Mouse (Mus musculus) stomach, embryonic 14.5 days (tissue): ENCODE measurements around the gene Itprip. TPM values are rescaled to one million over a fixed set of nuclear protein-coding genes. Genes with fewer than 3 reads are reported as not detected.

Experiments used
- ATAC-seq: fragments of 200-750 bp; cut with Nextera tagmentation; 2 replicates; pipeline ENCODE4 v1.8.0; 2017; ENCODE audit warnings: low read depth, moderate TSS enrichment; ENCODE audit not compliant: insufficient number of reproducible peaks, insufficient read depth, low FRiP score
- H3K27ac ChIP-seq: fragments of 300-500 bp; sonication (generic); 2 replicates; pipeline ENCODE4 v1.5.1; 2014; ENCODE audit warnings: mild to moderate bottlenecking, low read length, moderate library complexity, mixed read lengths
- H3K27me3 ChIP-seq: fragments of 300-500 bp; sonication (generic); 2 replicates; pipeline ENCODE4 v1.6.1; 2014; ENCODE audit warnings: low read length, control low read depth, mixed read lengths; ENCODE audit not compliant: control insufficient read depth, insufficient read depth
- H3K36me3 ChIP-seq: fragments of 300-500 bp; sonication (generic); 2 replicates; pipeline ENCODE4 v1.6.1; 2014; ENCODE audit warnings: mild to moderate bottlenecking, control low read depth, low read length, moderate library complexity, mixed read lengths; ENCODE audit not compliant: control insufficient read depth, insufficient read depth
- H3K4me1 ChIP-seq: fragments of 300-500 bp; sonication (generic); 2 replicates; pipeline ENCODE4 v1.6.1; 2014; ENCODE audit warnings: low read length, control low read depth, mixed read lengths; ENCODE audit not compliant: control insufficient read depth, insufficient read depth
- H3K4me2 ChIP-seq: fragments of 300-500 bp; sonication (generic); replicated peaks from 2 replicates; pipeline ENCODE4 v1.6.1; 2014; ENCODE audit warnings: low read depth, low read length, control low read depth
- H3K4me3 ChIP-seq: fragments of 300-500 bp; sonication (generic); 2 replicates; pipeline ENCODE4 v1.5.1; 2014; ENCODE audit warnings: low read depth, low read length, control low read depth
- H3K9ac ChIP-seq: fragments of 300-500 bp; sonication (generic); replicated peaks from 2 replicates; pipeline ENCODE4 v1.6.1; 2014; ENCODE audit warnings: low read depth, mild to moderate bottlenecking, control low read depth, low read length, moderate library complexity, mixed read lengths
- H3K9me3 ChIP-seq: fragments of 300-500 bp; sonication (generic); 2 replicates; pipeline ENCODE4 v1.6.1; 2016; ENCODE audit warnings: low read depth, low read length, control low read depth; ENCODE audit not compliant: control insufficient read depth
- WGBS: fragments of 180-500 bp; shearing (Covaris S2); extraction: QIAGEN DNeasy Blood & Tissue Kit; methylation state at CpG from one replicate; pipeline ENCODE4 v1.1.7; 2014; 5-methylcytosine and 5-hydroxymethylcytosine counted together
- polyA plus RNA-seq: library from polyadenylated mRNA; unstranded; fragments of >200 nt; fragmentation: Nextera tagmentation; extraction: Ambion mirVana; gene quantifications from 2 replicates; pipeline ENCODE4 v1.2.1, GENCODE M21; 2014

Gene Itprip
- polyA plus RNA-seq, 1 experiment from 2014 or later = 9.3 TPM

- 79% methylated on average over 10 of the region's 10 CpGs for WGBS
- Histone ChIP-seq H3K27ac (no peak overlapping the region), H3K27me3 (no peaks in the 10 kb centered on the region), H3K4me1 (peaks cover 4% of the 10 kb centered on the region; the same call in 1 of the 2 replicates), H3K4me2 (no peak overlapping the region), H3K9me3 (no peaks in the 10 kb centered on the region), H3K9ac (no peak overlapping the region), H3K4me3 (no peak overlapping the region), H3K36me3 (peaks cover 12% of the 10 kb centered on the region)
- no peak for ATAC-seq
These were observed 18.5 kb downstream of the Itprip start for GRCm38 (mm10) chr19:47900558-47900957.

GRCm38 (mm10) chr19:47900012-47900411, 19.1 kb downstream of the Itprip start:
- no peak for ATAC-seq
- no peak overlapping the region for H3K4me3 ChIP-seq
- H3K36me3 ChIP-seq = peaks cover 18% of the 10 kb centered on the region
- peaks cover 4% of the 10 kb centered on the region; the same call in 1 of the 2 replicates for H3K4me1 ChIP-seq
- H3K27me3 ChIP-seq = no peaks in the 10 kb centered on the region
- no peaks in the 10 kb centered on the region for H3K9me3 ChIP-seq
- no peak overlapping the region for H3K27ac ChIP-seq
- no peak overlapping the region for H3K9ac ChIP-seq
- 63% methylated on average over 6 of the region's 6 CpGs for WGBS
- no peak overlapping the region for H3K4me2 ChIP-seq

- H3K27me3 ChIP-seq = no peaks in the 10 kb centered on the region
- no peak overlapping the region for H3K4me3 ChIP-seq
- H3K4me2 ChIP-seq = no peak overlapping the region
- no peaks in the 10 kb centered on the region for H3K9me3 ChIP-seq
- ATAC-seq = no peak
- H3K27ac ChIP-seq = no peak overlapping the region
- 88% methylated on average over 8 of the region's 8 CpGs for WGBS
- H3K9ac ChIP-seq = no peak overlapping the region
- H3K36me3 ChIP-seq = peaks cover 24% of the 10 kb centered on the region
- peaks cover 4% of the 10 kb centered on the region; the same call in 1 of the 2 replicates for H3K4me1 ChIP-seq
These were observed 20.5 kb downstream of the Itprip start for GRCm38 (mm10) chr19:47898472-47899079.

GRCm38 (mm10) chr19:47893092-47893491, 26.0 kb downstream of the Itprip start:
- Histone ChIP-seq H3K4me1 (peaks cover 26% of the 10 kb centered on the region; the same call in 1 of the 2 replicates), H3K27me3 (no peaks in the 10 kb centered on the region), H3K36me3 (peaks cover 29% of the 10 kb centered on the region), H3K9me3 (no peaks in the 10 kb centered on the region), H3K27ac (no peak overlapping the region), H3K4me2 (no peak overlapping the region), H3K4me3 (no peak overlapping the region), H3K9ac (no peak overlapping the region)
- 91% methylated on average over 6 of the region's 6 CpGs for WGBS
- no peak for ATAC-seq

GRCm38 (mm10) chr19:47891562-47892312, 27.4 kb downstream of the Itprip start:
- no peak overlapping the region for H3K4me2 ChIP-seq
- ATAC-seq = no peak

GRCm38 (mm10) chr19:47890489-47891130, 28.5 kb downstream of the Itprip start:
- Histone ChIP-seq H3K4me2 (peak overlapping the region; percentile 3; the same call in 1 of the 2 replicates), H3K9ac (no peak overlapping the region), H3K27ac (peak overlapping the region; percentile 64), H3K9me3 (no peaks in the 10 kb centered on the region), H3K36me3 (peaks cover 17% of the 10 kb centered on the region), H3K4me3 (no peak overlapping the region), H3K27me3 (no peaks in the 10 kb centered on the region), H3K4me1 (peaks cover 33% of the 10 kb centered on the region; the same call in 1 of the 2 replicates)
- 42% methylated on average over 10 of the region's 10 CpGs for WGBS
- no peak for ATAC-seq

More at GRCm38 (mm10) chr19:47891562-47892312, 27.4 kb downstream of the Itprip start:
- H3K4me1 ChIP-seq = peaks cover 28% of the 10 kb centered on the region; the same call in 1 of the 2 replicates
- H3K36me3 ChIP-seq = peaks cover 25% of the 10 kb centered on the region
- WGBS = 52% methylated on average over 11 of the region's 11 CpGs
- no peaks in the 10 kb centered on the region for H3K9me3 ChIP-seq
- no peak overlapping the region for H3K9ac ChIP-seq
- H3K27ac ChIP-seq = peak overlapping the region; percentile 64; the same call in 1 of the 2 replicates
- H3K4me3 ChIP-seq = no peak overlapping the region
- no peaks in the 10 kb centered on the region for H3K27me3 ChIP-seq

- peaks cover 33% of the 10 kb centered on the region; the same call in 1 of the 2 replicates for H3K4me1 ChIP-seq
- WGBS = 90% methylated on average over 8 of the region's 8 CpGs
- no peak overlapping the region for H3K4me2 ChIP-seq
These were observed 31.1 kb downstream of the Itprip start for GRCm38 (mm10) chr19:47888037-47888436.

GRCm38 (mm10) chr19:47887417-47887816, 31.7 kb downstream of the Itprip start:
- 89% methylated on average over 10 of the region's 10 CpGs for WGBS
- Histone ChIP-seq H3K9ac (no peak overlapping the region), H3K4me3 (no peak overlapping the region), H3K27ac (no peak overlapping the region), H3K4me2 (no peak overlapping the region), H3K27me3 (no peaks in the 10 kb centered on the region), H3K4me1 (peaks cover 32% of the 10 kb centered on the region; the same call in 1 of the 2 replicates), H3K36me3 (no peaks in the 10 kb centered on the region), H3K9me3 (no peaks in the 10 kb centered on the region)
- no peak for ATAC-seq

More at GRCm38 (mm10) chr19:47888037-47888436, 31.1 kb downstream of the Itprip start:
- Histone ChIP-seq H3K36me3 (no peaks in the 10 kb centered on the region), H3K27me3 (no peaks in the 10 kb centered on the region), H3K9me3 (no peaks in the 10 kb centered on the region), H3K9ac (no peak overlapping the region), H3K27ac (no peak overlapping the region), H3K4me3 (no peak overlapping the region)
- ATAC-seq = no peak
